Mouse (Mus musculus) gastrocnemius, postnatal 4 days (tissue): ENCODE data around the gene Rims4. TPM values are rescaled to one million over a fixed set of nuclear protein-coding genes. Genes with fewer than 3 reads are reported as not detected.

Experiments
- DNase-seq, 2 experiments: peaks; one replicate each; pipeline ENCODE4 v3.0.0; 2021 to 2022; ENCODE audit warnings: low spot score in 2 of 2, mixed read lengths in 2 of 2
- long read RNA-seq, 2 experiments: library from polyadenylated mRNA; stranded (forward); transcript quantifications; one replicate each; pipeline ENCODE4 v2.0.0; 2021
- total RNA-seq, 2 experiments: library from RNA; stranded (reverse); gene quantifications; 2 replicates each; pipeline ENCODE4 v1.2.3; 2021

The Rims4 gene
- 1 to 10 TPM; 1.1 TPM for total RNA-seq
- long read RNA-seq, experiment 1, full-length matches to known transcripts: 1 of 1 reads
- long read RNA-seq, experiment 1, partial matches to known transcripts: 0 of 1 reads
- long read RNA-seq, experiment 1, other reads (novel, unspliced or antisense): 0 of 1 reads
- long read RNA-seq, experiment 2, full-length matches to known transcripts: 1 of 1 reads
- long read RNA-seq, experiment 2, partial matches to known transcripts: 0 of 1 reads
- long read RNA-seq, experiment 2, other reads (novel, unspliced or antisense): 0 of 1 reads

- no peak for DNase-seq
These were observed at the start of gene Rims4 for GRCm38 (mm10) chr2:163918317-163919258. Gene Rims4, minus strand, starts transcription at chr2:163918683.

GRCm38 (mm10) chr2:163965706-163966105, 47.2 kb upstream of the Rims4 start:
- DNase-seq: no peak

GRCm38 (mm10) chr2:163964606-163965560, 46.4 kb upstream of the Rims4 start:
- no peak for DNase-seq

- DNase-seq: no peak
These were observed 35.3 kb upstream of the Rims4 start for GRCm38 (mm10) chr2:163953622-163954310.

GRCm38 (mm10) chr2:163951770-163952169, 33.3 kb upstream of the Rims4 start:
- DNase-seq: peak in 1 of 2 experiments; percentile 41

GRCm38 (mm10) chr2:163947976-163948375, 29.5 kb upstream of the Rims4 start:
- DNase-seq: no peak

- DNase-seq: no peak
These were observed 27.7 kb upstream of the Rims4 start for GRCm38 (mm10) chr2:163946221-163946620.

GRCm38 (mm10) chr2:163944511-163944910, 26.0 kb upstream of the Rims4 start:
- no peak for DNase-seq

- DNase-seq: no peak
These were observed 24.6 kb upstream of the Rims4 start for GRCm38 (mm10) chr2:163943056-163943455.

GRCm38 (mm10) chr2:163939522-163939921, 21.0 kb upstream of the Rims4 start:
- DNase-seq: peak in 1 of 2 experiments; percentile 45

GRCm38 (mm10) chr2:163932151-163932550, 13.7 kb upstream of the Rims4 start:
- DNase-seq: no peak

- DNase-seq: no peak
These were observed 10.1 kb upstream of the Rims4 start for GRCm38 (mm10) chr2:163928464-163929200.

- DNase-seq: no peak
These were observed 6.6 kb upstream of the Rims4 start for GRCm38 (mm10) chr2:163925044-163925443.

- no peak for DNase-seq
These were observed 6.0 kb upstream of the Rims4 start for GRCm38 (mm10) chr2:163924531-163924930.

- DNase-seq: no peak
These were observed 4.6 kb upstream of the Rims4 start for GRCm38 (mm10) chr2:163923113-163923512.

- no peak for DNase-seq
These were observed 1.1 kb upstream of the Rims4 start for GRCm38 (mm10) chr2:163919581-163919980.

GRCm38 (mm10) chr2:163916703-163917102, 1.8 kb downstream of the Rims4 start:
- DNase-seq: no peak

- DNase-seq: no peak
These were observed 3.1 kb downstream of the Rims4 start for GRCm38 (mm10) chr2:163915294-163915791.

GRCm38 (mm10) chr2:163914107-163914506, 4.4 kb downstream of the Rims4 start:
- no peak for DNase-seq

GRCm38 (mm10) chr2:163913704-163914103, 4.8 kb downstream of the Rims4 start:
- no peak for DNase-seq
